Mouse (Mus musculus) erythroblast, embryonic 14.5 days (primary cell): Measurements from ENCODE around the gene Cct3.

Experiments used
- GATA1 ChIP-seq: IDR thresholded peaks from 2 replicates; pipeline ENCODE4 v1.6.1; 2012; ENCODE audit warnings: low read length, inconsistent platforms, mixed read lengths
- TAL1 ChIP-seq: IDR thresholded peaks from 3 replicates; pipeline ENCODE4 v1.6.1; 2012; ENCODE audit warnings: low read length, inconsistent platforms, mixed read lengths

- TF ChIP-seq GATA1 (peak; percentile 18; the same call in 1 of the 2 replicates), TAL1 (no peak)
Observed at GRCm38 (mm10) chr3:88296561-88297318, at the start of gene Cct3, which contains the start of gene Tsacc.
